Mouse (Mus musculus) myocyte (in vitro differentiated cells): ENCODE measurements at regions not wholly inside any gene's neighbourhood (a gene's known extent, or its start where the extent isn't known, plus 50 kb on each side); places are given as distances from the start of the nearest gene placed in this dataset.

Experiments used
- E2F4 ChIP-seq: IDR thresholded peaks from one replicate; pipeline ENCODE4 v1.6.1; 2011; ENCODE audit warnings: mild to moderate bottlenecking, control low read depth, moderate library complexity; ENCODE audit not compliant: insufficient read depth
- MAX ChIP-seq: IDR thresholded peaks from one replicate; pipeline ENCODE4 v1.6.1; 2011; ENCODE audit warnings: low read depth, mild to moderate bottlenecking, control low read depth
- MYOG ChIP-seq, 3 experiments: IDR thresholded peaks; one replicate each; pipeline ENCODE4 v1.6.1; 2011; ENCODE audit warnings: control low read depth in 2 of 3, low read depth in 2 of 3, mild to moderate bottlenecking in 2 of 3; ENCODE audit not compliant: insufficient read length in 2 of 3, control insufficient read depth in 1 of 3, insufficient read depth in 1 of 3
- POLR2A ChIP-seq: IDR thresholded peaks from one replicate; pipeline ENCODE4 v1.6.1; 2011; ENCODE audit warnings: low read depth, mild to moderate bottlenecking, control low read depth, moderate library complexity; ENCODE audit not compliant: insufficient read length
- POLR2AphosphoS2 ChIP-seq: IDR thresholded peaks from one replicate; pipeline ENCODE4 v1.6.1; 2011; ENCODE audit warnings: low read depth, control low read depth; ENCODE audit not compliant: insufficient read length
- TCF12 ChIP-seq: IDR thresholded peaks from one replicate; pipeline ENCODE4 v1.6.1; 2011; ENCODE audit warnings: mild to moderate bottlenecking, control low read depth; ENCODE audit not compliant: poor library complexity, insufficient read depth, severe bottlenecking

GRCm38 (mm10) chr6:140281488-140282284 lies 142.2 kb upstream of the Plekha5 start:
- TF ChIP-seq POLR2A (no peak), TCF12 (no peak), E2F4 (no peak), MYOG (IDR thresholded peaks at IDR 0.05; ENCODE audit: control insufficient read depth in 1 of 3, insufficient read depth in 1 of 3, insufficient read length in 2 of 3, low read depth in 2 of 3) (no peak), POLR2AphosphoS2 (no peak), MAX (no peak)
